Mouse (Mus musculus): ENCODE data around the gene 2010003K11Rik. TPM values are rescaled to one million over a fixed set of nuclear protein-coding genes. Genes with fewer than 3 reads are reported as not detected.

Gene 2010003K11Rik
- polyA plus RNA-seq (2015; fragmentation: Nextera tagmentation; extraction: Ambion mirVana) = not detected in 2 replicates

GRCm38 (mm10) chr19:4498062-4498933 lies at the start of gene 2010003K11Rik:
2010003K11Rik (minus strand) TSS chr19:4498583.
- WGBS = 59% methylated on average over 16 of the region's 16 CpGs
- H3K9ac ChIP-seq = no peak within 1 kb of the TSS; the same call in 1 of the 2 replicates
- no peaks in the 10 kb centered on the region for H3K27me3 ChIP-seq
- H3K4me3 ChIP-seq = no peak within 1 kb of the TSS
- no peak within 1 kb of the TSS for H3K27ac ChIP-seq
- peaks cover 4% of the 10 kb centered on the region for H3K4me1 ChIP-seq
- H3K9me3 ChIP-seq (replicated peaks) = no peaks in the 10 kb centered on the region
- no peak for ATAC-seq
- no peaks in the 10 kb centered on the region for H3K36me3 ChIP-seq (ENCODE audit: poor library complexity, severe bottlenecking)
- H3K4me2 ChIP-seq = 0 out of 2 replicates have a peak within 1 kb of the TSS, but pooled peaks have one; percentile 6

DNA sequence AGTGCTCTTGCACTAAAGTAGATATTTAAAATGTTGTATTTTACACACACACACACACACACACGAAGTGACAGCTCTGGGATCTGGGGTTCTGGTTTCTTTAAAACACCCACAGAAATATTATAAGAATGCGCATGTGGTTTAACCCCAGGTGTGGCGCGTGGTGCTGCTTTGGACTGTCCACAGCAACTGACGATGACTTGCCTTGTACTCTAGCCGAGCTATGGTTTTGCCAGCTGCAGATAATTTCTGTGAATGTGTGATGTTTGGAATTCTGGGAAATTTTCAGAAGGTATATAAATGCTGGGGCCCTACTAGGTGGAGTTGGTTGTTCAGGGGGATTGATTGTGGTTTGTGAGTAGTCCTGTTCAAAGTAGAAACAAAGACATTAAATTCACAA lies 49.4 kb upstream of the 2010003K11Rik start:
- Histone ChIP-seq H3K4me1 (no peaks in the 10 kb centered on the region), H3K27me3 (no peaks in the 10 kb centered on the region), H3K4me2 (no peak overlapping the region), H3K4me3 (no peak overlapping the region), H3K9me3 (replicated peaks) (no peaks in the 10 kb centered on the region), H3K9ac (no peak overlapping the region), H3K27ac (no peak overlapping the region), H3K36me3 (ENCODE audit: poor library complexity, severe bottlenecking) (no peaks in the 10 kb centered on the region)
- no peak for ATAC-seq
- 87% methylated on average over 6 of the region's 6 CpGs for WGBS

- 89% methylated on average over 6 of the region's 6 CpGs for WGBS
- no peak overlapping the region for H3K4me3 ChIP-seq
- no peak for ATAC-seq
- H3K27me3 ChIP-seq = no peaks in the 10 kb centered on the region
- H3K27ac ChIP-seq = no peak overlapping the region
- no peaks in the 10 kb centered on the region for H3K9me3 ChIP-seq (replicated peaks)
- no peaks in the 10 kb centered on the region for H3K4me1 ChIP-seq
- no peaks in the 10 kb centered on the region for H3K36me3 ChIP-seq (ENCODE audit: poor library complexity, severe bottlenecking)
- no peak overlapping the region for H3K4me2 ChIP-seq
- H3K9ac ChIP-seq = no peak overlapping the region
Measured at GRCm38 (mm10) chr19:4545841-4546240, 47.5 kb upstream of the 2010003K11Rik start.

- 87% methylated on average over 4 of the region's 4 CpGs for WGBS
- H3K27me3 ChIP-seq = no peaks in the 10 kb centered on the region
- no peak overlapping the region for H3K4me2 ChIP-seq
- no peaks in the 10 kb centered on the region for H3K4me1 ChIP-seq
- no peaks in the 10 kb centered on the region for H3K36me3 ChIP-seq (ENCODE audit: poor library complexity, severe bottlenecking)
- no peak overlapping the region for H3K27ac ChIP-seq
- H3K9ac ChIP-seq = no peak overlapping the region
- no peak overlapping the region for H3K4me3 ChIP-seq
- no peak for ATAC-seq
- no peaks in the 10 kb centered on the region for H3K9me3 ChIP-seq (replicated peaks)
Measured at GRCm38 (mm10) chr19:4545091-4545490, 46.7 kb upstream of the 2010003K11Rik start.

GRCm38 (mm10) chr19:4542081-4542480 lies 43.7 kb upstream of the 2010003K11Rik start:
- no peak overlapping the region for H3K4me3 ChIP-seq
- H3K36me3 ChIP-seq (ENCODE audit: poor library complexity, severe bottlenecking) = no peaks in the 10 kb centered on the region
- no peak overlapping the region for H3K27ac ChIP-seq
- H3K9me3 ChIP-seq (replicated peaks) = no peaks in the 10 kb centered on the region
- ATAC-seq = no peak
- H3K4me1 ChIP-seq = no peaks in the 10 kb centered on the region
- no peak overlapping the region for H3K9ac ChIP-seq
- H3K27me3 ChIP-seq = no peaks in the 10 kb centered on the region
- no peak overlapping the region for H3K4me2 ChIP-seq

GRCm38 (mm10) chr19:4540992-4541391 lies 42.6 kb upstream of the 2010003K11Rik start:
- H3K27ac ChIP-seq = no peak overlapping the region
- no peak overlapping the region for H3K9ac ChIP-seq
- no peak for ATAC-seq
- H3K4me2 ChIP-seq = no peak overlapping the region
- no peaks in the 10 kb centered on the region for H3K9me3 ChIP-seq (replicated peaks)
- no peaks in the 10 kb centered on the region for H3K4me1 ChIP-seq
- 77% methylated on average over 3 of the region's 3 CpGs for WGBS
- no peaks in the 10 kb centered on the region for H3K27me3 ChIP-seq
- H3K36me3 ChIP-seq (ENCODE audit: poor library complexity, severe bottlenecking) = no peaks in the 10 kb centered on the region
- no peak overlapping the region for H3K4me3 ChIP-seq

GRCm38 (mm10) chr19:4540263-4540662 lies 41.9 kb upstream of the 2010003K11Rik start:
- no peak overlapping the region for H3K9ac ChIP-seq
- H3K4me2 ChIP-seq = no peak overlapping the region
- WGBS = 90% methylated on average over 6 of the region's 6 CpGs
- H3K27ac ChIP-seq = no peak overlapping the region
- no peaks in the 10 kb centered on the region for H3K27me3 ChIP-seq
- no peaks in the 10 kb centered on the region for H3K36me3 ChIP-seq (ENCODE audit: poor library complexity, severe bottlenecking)
- H3K4me1 ChIP-seq = no peaks in the 10 kb centered on the region
- no peak for ATAC-seq
- H3K4me3 ChIP-seq = no peak overlapping the region
- H3K9me3 ChIP-seq (replicated peaks) = no peaks in the 10 kb centered on the region

DNA sequence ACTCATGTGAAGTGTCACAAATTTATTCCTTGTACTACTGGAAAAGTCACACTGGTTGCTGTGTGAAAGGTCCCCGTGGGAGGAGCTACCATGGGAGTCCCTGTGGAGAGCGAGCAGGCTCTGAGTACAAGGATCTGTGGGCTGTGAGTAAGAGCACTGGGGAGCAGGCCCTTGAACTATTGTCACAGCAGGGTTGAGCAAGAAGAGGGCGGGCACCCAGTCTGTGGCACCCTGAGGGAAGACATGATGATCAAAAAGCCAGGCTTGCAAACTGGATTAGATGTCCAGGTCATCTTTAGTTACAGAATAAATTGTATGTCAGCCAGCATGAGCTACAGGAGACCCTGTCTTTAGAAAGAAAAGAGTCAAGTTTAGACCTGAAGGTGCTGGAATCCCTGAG lies 38.2 kb upstream of the 2010003K11Rik start:
- Histone ChIP-seq H3K4me2 (no peak overlapping the region), H3K9ac (no peak overlapping the region), H3K27me3 (no peaks in the 10 kb centered on the region), H3K9me3 (replicated peaks) (no peaks in the 10 kb centered on the region), H3K4me3 (no peak overlapping the region), H3K36me3 (ENCODE audit: poor library complexity, severe bottlenecking) (no peaks in the 10 kb centered on the region), H3K27ac (no peak overlapping the region), H3K4me1 (no peaks in the 10 kb centered on the region)
- ATAC-seq = no peak
- WGBS = 73% methylated on average over 3 of the region's 3 CpGs

- Histone ChIP-seq H3K4me2 (no peak overlapping the region), H3K4me1 (no peaks in the 10 kb centered on the region), H3K27ac (no peak overlapping the region), H3K36me3 (ENCODE audit: poor library complexity, severe bottlenecking) (no peaks in the 10 kb centered on the region), H3K9ac (no peak overlapping the region), H3K27me3 (no peaks in the 10 kb centered on the region), H3K9me3 (replicated peaks) (no peaks in the 10 kb centered on the region), H3K4me3 (no peak overlapping the region)
- no peak for ATAC-seq
Measured at GRCm38 (mm10) chr19:4535922-4536321, 37.5 kb upstream of the 2010003K11Rik start.

GRCm38 (mm10) chr19:4534646-4535045 lies 36.3 kb upstream of the 2010003K11Rik start:
- no peaks in the 10 kb centered on the region for H3K4me1 ChIP-seq
- no peaks in the 10 kb centered on the region for H3K27me3 ChIP-seq
- no peak overlapping the region for H3K4me2 ChIP-seq
- no peak overlapping the region for H3K9ac ChIP-seq
- H3K36me3 ChIP-seq (ENCODE audit: poor library complexity, severe bottlenecking) = no peaks in the 10 kb centered on the region
- ATAC-seq = no peak
- no peak overlapping the region for H3K27ac ChIP-seq
- no peak overlapping the region for H3K4me3 ChIP-seq
- no peaks in the 10 kb centered on the region for H3K9me3 ChIP-seq (replicated peaks)
- WGBS = 93% methylated on average over 2 of the region's 2 CpGs

DNA sequence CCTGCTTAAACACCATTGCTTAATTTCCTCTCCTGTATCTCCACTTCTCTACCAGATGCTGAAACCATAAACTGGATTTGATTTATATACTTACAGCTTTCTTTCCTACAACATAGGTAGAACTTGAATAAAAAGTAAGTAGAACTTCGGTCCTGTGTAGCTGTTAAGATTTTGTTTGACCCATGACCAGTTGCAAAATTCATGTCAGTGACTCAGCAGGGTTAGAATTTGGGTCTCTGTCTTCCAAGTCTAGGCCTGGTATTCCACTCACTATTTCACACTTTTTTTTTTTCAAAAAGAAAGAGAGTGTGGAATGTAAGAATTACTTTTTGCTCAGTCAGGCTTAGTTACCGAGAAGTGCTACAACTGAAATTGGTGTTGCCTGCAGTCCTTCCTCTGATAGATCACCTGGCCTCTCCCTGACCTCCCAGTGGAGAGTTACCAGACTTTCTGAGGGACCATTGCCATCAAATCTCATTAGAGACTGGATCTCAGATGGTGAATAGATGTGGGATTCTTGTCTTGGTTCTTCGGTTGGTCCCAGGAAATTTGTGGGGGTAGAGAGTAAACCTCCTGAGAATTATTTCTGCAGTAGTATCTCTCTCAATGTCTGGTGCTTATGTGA lies 23.2 kb upstream of the 2010003K11Rik start:
- no peaks in the 10 kb centered on the region for H3K36me3 ChIP-seq (ENCODE audit: poor library complexity, severe bottlenecking)
- no peak overlapping the region for H3K9ac ChIP-seq
- ATAC-seq = no peak
- no peaks in the 10 kb centered on the region for H3K27me3 ChIP-seq
- no peaks in the 10 kb centered on the region for H3K9me3 ChIP-seq (replicated peaks)
- 89% methylated on average over 3 of the region's 3 CpGs for WGBS
- H3K4me1 ChIP-seq = no peaks in the 10 kb centered on the region
- H3K4me3 ChIP-seq = no peak overlapping the region
- no peak overlapping the region for H3K4me2 ChIP-seq
- H3K27ac ChIP-seq = no peak overlapping the region

DNA sequence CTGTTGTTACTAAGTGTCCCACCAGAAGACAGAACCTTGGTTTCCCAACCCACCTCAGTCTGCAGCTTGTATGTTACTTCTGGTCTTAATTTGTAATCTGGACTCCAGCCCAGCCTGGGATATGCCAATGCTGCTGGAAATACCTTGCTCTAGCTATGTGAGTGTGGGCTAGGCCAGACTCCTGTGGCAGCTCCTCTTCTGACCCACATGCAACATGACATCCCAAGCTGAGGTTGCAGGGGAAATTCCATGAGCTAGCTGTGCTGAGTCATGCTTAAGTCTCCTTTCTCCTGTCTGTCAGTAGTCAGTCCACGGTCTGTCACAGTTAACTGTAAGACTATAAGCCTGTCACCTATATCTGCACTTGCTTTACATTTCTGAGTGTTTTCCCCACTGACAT lies 19.1 kb upstream of the 2010003K11Rik start:
- WGBS = 82% methylated on average over 1 of the region's 1 CpGs
- no peak for ATAC-seq
- H3K9me3 ChIP-seq (replicated peaks) = no peaks in the 10 kb centered on the region

More for the DNA sequence above, 19.1 kb upstream of the 2010003K11Rik start:
- no peak overlapping the region for H3K27ac ChIP-seq
- no peak overlapping the region for H3K4me3 ChIP-seq
- no peaks in the 10 kb centered on the region for H3K36me3 ChIP-seq (ENCODE audit: poor library complexity, severe bottlenecking)
- H3K9ac ChIP-seq = no peak overlapping the region
- H3K4me2 ChIP-seq = no peak overlapping the region
- no peaks in the 10 kb centered on the region for H3K27me3 ChIP-seq
- H3K4me1 ChIP-seq = peaks cover 9% of the 10 kb centered on the region

Measured in forebrain, embryonic 13.5 days (tissue).